Comparison of ENCODE assay signal across 16 mouse cellular contexts in genomic region chr2:32176848-32177247, GRCm38 (mm10). TPM values are rescaled to one million over a fixed set of nuclear protein-coding genes. Genes with fewer than 3 reads are reported as not detected.
DNase-seq lines count a peak whose midpoint lies in the region; ATAC-seq and TF ChIP-seq lines count a peak whose summit lies in the region.
"Had no signal": no experiment of that assay in that cellular context is flagged by ENCODE, and none has a peak within 500 bp of the region (broad histone marks: within the 10 kb centered on the region; RNA-seq: fewer than 3 reads in every experiment).

No protein-coding gene starts in this region.

- TF ChIP-seq POLR2A in myocyte (IDR thresholded peaks at IDR 0.05; ENCODE audit: insufficient read length, low read depth): no peak

- no peaks in the 10 kb centered on the region for H3K36me3 ChIP-seq in hindbrain, embryonic 14.5 days (replicated peaks; ENCODE audit: control insufficient read depth, insufficient read depth)
- no peaks in the 10 kb centered on the region for H3K36me3 ChIP-seq in hindbrain, embryonic 11.5 days (ENCODE audit: control insufficient read depth, insufficient read depth, low read length)
- peaks cover 19% of the 10 kb centered on the region; the same call in 1 of the 2 replicates for H3K36me3 ChIP-seq in midbrain, embryonic 10.5 days
- H3K36me3 ChIP-seq in midbrain, embryonic 15.5 days (replicated peaks): no peaks in the 10 kb centered on the region
- no peaks in the 10 kb centered on the region for H3K36me3 ChIP-seq in myocyte (ENCODE audit: control insufficient read depth, insufficient read depth)
- H3K36me3 ChIP-seq: embryonic facial prominence, embryonic 15.5 days had no signal

- H3ac ChIP-seq in myocyte (ENCODE audit: control insufficient read depth, insufficient read length): no peak overlapping the region

- no peaks in the 10 kb centered on the region for H3K27me3 ChIP-seq in hindbrain, embryonic 14.5 days (ENCODE audit: control insufficient read depth, insufficient read depth, low read length)
- H3K27me3 ChIP-seq in hindbrain, embryonic 11.5 days (ENCODE audit: control insufficient read depth, insufficient read depth, low read length): no peaks in the 10 kb centered on the region
- no peaks in the 10 kb centered on the region for H3K27me3 ChIP-seq in midbrain, embryonic 10.5 days (ENCODE audit: low read depth, poor library complexity, severe bottlenecking)
- H3K27me3 ChIP-seq in midbrain, embryonic 15.5 days (replicated peaks): no peaks in the 10 kb centered on the region
- H3K27me3 ChIP-seq in myocyte (ENCODE audit: control insufficient read depth, insufficient read depth, insufficient read length): no peaks in the 10 kb centered on the region
- H3K27me3 ChIP-seq: embryonic facial prominence, embryonic 15.5 days had no signal

- no peak overlapping the region for H3K9ac ChIP-seq in hindbrain, embryonic 14.5 days
- H3K9ac ChIP-seq in hindbrain, embryonic 11.5 days (ENCODE audit: low read depth, low read length): no peak overlapping the region
- no peak overlapping the region for H3K9ac ChIP-seq in midbrain, embryonic 15.5 days
- H3K9ac ChIP-seq: embryonic facial prominence, embryonic 15.5 days had no signal

- H3K4me2 ChIP-seq in hindbrain, embryonic 14.5 days (replicated peaks): no peak overlapping the region
- no peak overlapping the region for H3K4me2 ChIP-seq in hindbrain, embryonic 11.5 days (replicated peaks; ENCODE audit: low read depth, low read length)
- H3K4me2 ChIP-seq in midbrain, embryonic 15.5 days: no peak overlapping the region
- H3K4me2 ChIP-seq in myocyte (ENCODE audit: low read depth): peak overlapping the region; percentile 7
- H3K4me2 ChIP-seq: embryonic facial prominence, embryonic 15.5 days; heart, embryonic 11.5 days had no signal

- peaks cover 91% of the 10 kb centered on the region for H3K79me2 ChIP-seq in myocyte (ENCODE audit: control insufficient read depth, insufficient read depth)

- no peak for ATAC-seq in hindbrain, embryonic 14.5 days (ENCODE audit: low FRiP score)
- no peak for ATAC-seq in hindbrain, embryonic 11.5 days (ENCODE audit: low FRiP score)
- no peak for ATAC-seq in midbrain, embryonic 15.5 days (replicated peaks)
- ATAC-seq: forebrain, embryonic 14.5 days had no signal

- no peak overlapping the region for H3K4me3 ChIP-seq in hindbrain, embryonic 14.5 days (replicated peaks; ENCODE audit: low read length)
- H3K4me3 ChIP-seq in hindbrain, embryonic 11.5 days (ENCODE audit: low read depth, low read length): no peak overlapping the region
- no peak overlapping the region for H3K4me3 ChIP-seq in midbrain, embryonic 10.5 days
- H3K4me3 ChIP-seq in midbrain, embryonic 15.5 days: no peak overlapping the region
- no peak overlapping the region for H3K4me3 ChIP-seq in myocyte
- H3K4me3 ChIP-seq: embryonic facial prominence, embryonic 15.5 days had no signal

- no peaks in the 10 kb centered on the region for H3K9me3 ChIP-seq in hindbrain, embryonic 14.5 days (ENCODE audit: control insufficient read depth, low read length)
- H3K9me3 ChIP-seq in hindbrain, embryonic 11.5 days (ENCODE audit: control insufficient read depth, low read length): no peaks in the 10 kb centered on the region
- H3K9me3 ChIP-seq in midbrain, embryonic 10.5 days (replicated peaks): no peaks in the 10 kb centered on the region
- H3K9me3 ChIP-seq in midbrain, embryonic 15.5 days: no peaks in the 10 kb centered on the region
- H3K9me3 ChIP-seq: embryonic facial prominence, embryonic 15.5 days had no signal

- WGBS in hindbrain, embryonic 14.5 days: 37% methylated on average over 3 of the region's 3 CpGs
- 38% methylated on average over 3 of the region's 3 CpGs for WGBS in hindbrain, embryonic 11.5 days
- WGBS in midbrain, embryonic 10.5 days: 56% methylated on average over 3 of the region's 3 CpGs
- 36% methylated on average over 3 of the region's 3 CpGs for WGBS in midbrain, embryonic 15.5 days

- 0 out of 2 replicates have a peak overlapping the region, but pooled peaks have one; percentile 0 for H3K27ac ChIP-seq in hindbrain, embryonic 14.5 days
- H3K27ac ChIP-seq in hindbrain, embryonic 11.5 days (ENCODE audit: low read depth, low read length): no peak overlapping the region
- peak overlapping the region; percentile 64; the same call in 1 of the 2 replicates for H3K27ac ChIP-seq in midbrain, embryonic 10.5 days (replicated peaks)
- no peak overlapping the region for H3K27ac ChIP-seq in midbrain, embryonic 15.5 days
- H3K27ac ChIP-seq: embryonic facial prominence, embryonic 15.5 days; macrophage had no signal

- peak; percentile 71 for DNase-seq in cerebellum, adult 9-10 months
- DNase-seq in cerebellum, postnatal 4 days (ENCODE audit: low spot score in 2 of 2): no peak
- no peak for DNase-seq in hindbrain, embryonic 14.5 days (ENCODE audit: low spot score)
- DNase-seq in hindbrain, embryonic 11.5 days (ENCODE audit: low spot score): no peak
- no peak for DNase-seq in midbrain, embryonic 10.5 days (ENCODE audit: low spot score)
- no peak for DNase-seq in adrenal gland, postnatal 14 days
- DNase-seq: adrenal gland, postnatal 36 days; kidney, adult 9 months; right cerebral cortex, postnatal 14 days; thymus, adult 2 months had no signal

- H3K4me1 ChIP-seq in hindbrain, embryonic 14.5 days (replicated peaks; ENCODE audit: control insufficient read depth, insufficient read depth, low read length): peaks cover 73% of the 10 kb centered on the region
- peaks cover 31% of the 10 kb centered on the region for H3K4me1 ChIP-seq in hindbrain, embryonic 11.5 days (replicated peaks; ENCODE audit: control insufficient read depth, insufficient read depth, low read length)
- H3K4me1 ChIP-seq in midbrain, embryonic 10.5 days: peaks cover 78% of the 10 kb centered on the region
- peaks cover 76% of the 10 kb centered on the region for H3K4me1 ChIP-seq in midbrain, embryonic 15.5 days

TF ChIP-seq in myocyte, 11 proteins besides CTCF, POLR2A, EP300 and RAD21:
- TF ChIP-seq POLR2AphosphoS2 (IDR thresholded peaks at IDR 0.05; ENCODE audit: insufficient read length, low read depth) (no peak), SRF (IDR thresholded peaks at IDR 0.05; ENCODE audit: control insufficient read depth, insufficient read length, low read depth) (no peak), TCF3 (IDR thresholded peaks at IDR 0.05; ENCODE audit: insufficient read length, low read depth) (no peak), MYOG (IDR thresholded peaks at IDR 0.05; ENCODE audit: control insufficient read depth in 1 of 3, insufficient read depth in 1 of 3, insufficient read length in 2 of 3, low read depth in 2 of 3) (no peak), REST (IDR thresholded peaks at IDR 0.05; ENCODE audit: insufficient read depth, insufficient read length) (no peak), USF1 (IDR thresholded peaks at IDR 0.05; ENCODE audit: low read depth) (no peak), E2F4 (IDR thresholded peaks at IDR 0.05; ENCODE audit: insufficient read depth) (no peak), MAX (IDR thresholded peaks at IDR 0.05; ENCODE audit: low read depth) (no peak), CEBPB (IDR thresholded peaks at IDR 0.05; ENCODE audit: insufficient read depth, poor library complexity, severe bottlenecking) (no peak), TCF12 (IDR thresholded peaks at IDR 0.05; ENCODE audit: insufficient read depth, poor library complexity, severe bottlenecking) (no peak), MYOD1 (IDR thresholded peaks at IDR 0.05; ENCODE audit: control insufficient read depth in 1 of 3, insufficient read length in 2 of 3, low read depth in 2 of 3) (no peak)

RNA-seq across cellular contexts. Expression of gene Prrc2b, which starts 26.0 kb away (rescaled TPM):
- polyA plus RNA-seq in hindbrain, embryonic 14.5 days (2014; fragmentation: Nextera tagmentation; extraction: Ambion mirVana): 105 and 119 TPM in 2 replicates
- polyA plus RNA-seq in hindbrain, embryonic 11.5 days (2014; fragmentation: Nextera tagmentation; extraction: Ambion mirVana): 57.6 and 69.0 TPM in 2 replicates
- 41.5 and 57.6 TPM in 2 replicates for polyA plus RNA-seq in midbrain, embryonic 10.5 days (2016; fragmentation: Nextera tagmentation; extraction: Ambion mirVana)
- 85.4 and 92.2 TPM in 2 replicates for polyA plus RNA-seq in midbrain, embryonic 15.5 days (2015; fragmentation: Nextera tagmentation; extraction: Ambion mirVana)
- polyA plus RNA-seq in myocyte (2012; fragmentation: generic; extraction: Trizol): 76.2 TPM
- total RNA-seq in adrenal gland, postnatal 14 days (2021): 86.4 and 91.3 TPM in 2 replicates

RNA-seq across cellular contexts. Expression of gene Pomt1, which starts 59.5 kb away (rescaled TPM):
- polyA plus RNA-seq in hindbrain, embryonic 14.5 days (2014; fragmentation: Nextera tagmentation; extraction: Ambion mirVana): 26.5 and 30.8 TPM in 2 replicates
- 23.8 and 26.8 TPM in 2 replicates for polyA plus RNA-seq in hindbrain, embryonic 11.5 days (2014; fragmentation: Nextera tagmentation; extraction: Ambion mirVana)
- polyA plus RNA-seq in midbrain, embryonic 10.5 days (2016; fragmentation: Nextera tagmentation; extraction: Ambion mirVana): 27.4 and 30.3 TPM in 2 replicates
- polyA plus RNA-seq in midbrain, embryonic 15.5 days (2015; fragmentation: Nextera tagmentation; extraction: Ambion mirVana): 32.8 and 37.7 TPM in 2 replicates
- polyA plus RNA-seq in myocyte (2012; fragmentation: generic; extraction: Trizol): 14.7 TPM
- 29.2 and 32.4 TPM in 2 replicates for total RNA-seq in adrenal gland, postnatal 14 days (2021)

Comparison
In these comparisons a context has a peak if more than half of its experiments do, and no peak if none do; other contexts are left out.
1. H3K27ac ChIP-seq: peak in hindbrain, embryonic 14.5 days (single experiment) and midbrain, embryonic 10.5 days (single experiment); none in hindbrain, embryonic 11.5 days (single experiment) and midbrain, embryonic 15.5 days (single experiment).